Mouse (Mus musculus) 3134 (cell line): Measurements from ENCODE around the gene Gm1527.
"Not testable (repeated sequence)": the region's sequence is repeated elsewhere in the genome, so short reads cannot be mapped to it uniquely, and the experiment has no call there.

Source experiments
- DNase-seq: peaks from one replicate; pipeline ENCODE4 v3.0.0-alpha.2; 2011; ENCODE audit warnings: low spot score; ENCODE audit not compliant: insufficient read length; ENCODE audit errors: extremely low read depth

The Gm1527 gene

DNA sequence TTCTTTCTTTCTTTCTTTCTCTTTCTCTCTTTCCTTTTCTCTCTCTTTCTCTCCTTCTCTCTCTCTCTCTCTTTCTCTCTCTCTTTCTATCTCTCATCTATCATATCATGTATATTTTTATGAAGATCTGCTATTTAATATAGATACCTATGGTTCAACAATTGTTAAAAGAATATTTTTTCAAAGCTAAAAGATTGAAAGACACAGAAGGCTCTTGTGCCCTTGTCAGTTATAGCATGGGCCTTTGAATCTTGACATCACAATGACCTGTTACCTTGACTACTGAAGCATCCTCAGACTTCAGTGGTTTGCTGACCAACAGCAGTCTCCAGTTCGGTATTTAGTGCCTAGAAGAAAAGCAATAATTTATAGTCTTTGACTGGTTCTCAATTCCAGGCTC, at the start of gene Gm1527:
Gm1527 (plus strand) TSS at position 301 of the 400 bp plus-strand sequence.
- DNase-seq, result no peak

DNA sequence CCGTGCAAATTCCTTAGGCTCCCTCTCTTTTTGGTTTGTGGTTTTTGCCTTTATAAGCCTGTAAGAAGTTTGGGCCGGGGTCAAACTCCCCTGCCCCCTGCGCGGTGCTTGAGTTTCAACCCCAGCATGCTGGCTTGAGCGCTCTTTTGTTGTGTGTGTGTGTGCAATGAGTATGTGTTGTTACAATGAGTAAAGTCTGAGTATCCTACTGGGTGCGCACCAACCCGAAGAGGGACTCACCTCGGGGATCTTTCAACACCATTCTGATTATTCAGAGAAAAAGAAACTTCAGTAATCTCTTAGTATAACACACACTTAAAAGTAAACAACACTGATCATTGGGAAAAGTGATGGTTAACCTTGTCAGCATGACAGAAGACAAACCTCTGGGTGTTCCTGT, 49.2 kb upstream of the Gm1527 start:
- DNase-seq, result no peak

DNA sequence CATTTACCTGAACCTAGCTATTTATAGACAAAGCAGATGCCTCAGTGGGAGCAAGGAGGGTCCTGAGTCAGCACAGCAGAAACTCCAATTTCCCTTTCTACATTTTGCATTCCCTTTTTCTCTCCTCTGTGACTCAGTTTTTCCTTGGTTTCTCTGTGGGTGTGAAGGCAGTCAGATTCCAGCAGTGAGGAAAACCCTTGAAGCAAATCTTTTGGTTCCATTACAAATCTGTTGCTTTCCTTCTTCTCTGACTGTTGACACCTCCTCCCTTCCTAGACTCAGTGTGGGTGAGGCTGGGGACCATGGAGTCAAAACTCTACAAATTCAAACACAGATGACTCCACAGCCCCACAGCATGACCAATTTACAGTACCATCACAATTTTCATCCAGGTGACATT, 45.3 kb upstream of the Gm1527 start:
- no peak for DNase-seq

DNA sequence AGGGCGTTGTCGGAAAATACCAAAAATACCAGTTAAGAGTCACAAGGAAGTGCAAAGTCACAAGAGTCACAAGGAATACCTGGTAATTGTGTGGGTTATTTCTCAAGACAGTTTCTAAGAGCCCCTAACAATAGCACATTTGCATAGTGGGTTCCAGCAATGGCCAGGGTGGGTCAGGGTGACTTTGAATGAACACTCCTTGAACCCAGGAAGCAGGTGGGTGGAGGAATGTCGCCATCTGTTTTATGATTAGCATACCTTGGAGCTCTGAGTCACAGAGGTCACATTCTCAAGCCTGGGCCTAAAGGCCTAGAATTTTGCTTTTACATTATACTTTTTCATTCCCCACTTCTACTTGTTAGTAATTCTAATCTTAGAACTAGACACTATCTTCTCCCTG, 40.2 kb upstream of the Gm1527 start:
- not testable (repeated sequence) for DNase-seq

DNA sequence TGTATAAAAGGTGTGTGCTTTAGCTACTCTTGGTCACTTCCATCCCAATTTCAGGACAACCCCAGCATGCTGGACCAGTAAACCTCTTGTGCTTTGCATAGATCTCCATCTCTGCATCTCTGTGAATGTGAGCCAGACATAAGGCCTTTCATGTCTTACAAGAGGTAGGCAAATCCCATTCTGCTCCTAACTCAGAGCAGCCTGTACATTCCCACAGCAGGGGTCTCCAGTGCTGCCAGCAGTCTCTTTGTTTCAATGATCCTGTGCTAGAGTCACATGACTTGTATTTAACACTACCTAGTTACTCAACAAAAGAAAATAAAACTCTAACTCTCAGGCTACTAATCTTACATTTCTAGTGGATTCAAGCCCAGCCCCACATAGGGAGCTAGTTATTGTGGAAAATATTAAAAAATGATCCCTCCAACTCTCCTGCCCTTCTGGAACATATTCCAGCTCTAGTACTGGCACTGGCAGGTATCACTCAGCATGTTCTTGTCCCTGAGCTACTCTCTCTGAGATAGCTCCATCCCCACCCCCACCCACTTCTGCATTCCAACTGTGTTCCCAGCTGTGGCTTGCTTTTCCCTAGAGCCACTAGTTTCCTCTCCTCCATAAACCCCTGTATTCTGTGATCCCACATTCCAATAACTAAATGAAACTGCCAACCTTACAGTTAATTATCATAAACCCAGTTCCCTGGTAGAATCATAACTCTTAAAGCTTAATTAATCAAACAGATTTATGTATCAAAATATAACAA, 32.6 kb upstream of the Gm1527 start:
- DNase-seq, result not testable (repeated sequence)

DNA sequence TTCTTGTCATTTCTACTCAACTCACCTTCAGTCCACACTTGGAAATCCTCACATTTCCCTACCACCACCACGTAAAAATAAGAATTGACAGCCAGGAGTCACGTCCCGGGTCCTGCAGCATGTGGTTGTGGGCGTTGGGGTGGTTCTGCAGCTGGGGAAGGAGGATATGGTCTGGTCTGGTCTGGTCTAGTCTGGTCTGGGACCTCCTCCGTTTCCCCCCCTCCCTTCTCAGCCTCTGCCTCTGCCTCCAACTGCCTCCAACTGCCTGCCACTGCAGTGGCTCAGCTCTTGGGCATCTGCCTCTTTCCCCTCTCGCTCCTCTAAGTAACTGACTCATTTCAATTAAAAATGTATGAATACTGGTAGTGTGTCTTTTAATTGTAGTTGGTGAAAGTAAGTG, 4.5 kb downstream of the Gm1527 start:
- DNase-seq, result not testable (repeated sequence)

DNA sequence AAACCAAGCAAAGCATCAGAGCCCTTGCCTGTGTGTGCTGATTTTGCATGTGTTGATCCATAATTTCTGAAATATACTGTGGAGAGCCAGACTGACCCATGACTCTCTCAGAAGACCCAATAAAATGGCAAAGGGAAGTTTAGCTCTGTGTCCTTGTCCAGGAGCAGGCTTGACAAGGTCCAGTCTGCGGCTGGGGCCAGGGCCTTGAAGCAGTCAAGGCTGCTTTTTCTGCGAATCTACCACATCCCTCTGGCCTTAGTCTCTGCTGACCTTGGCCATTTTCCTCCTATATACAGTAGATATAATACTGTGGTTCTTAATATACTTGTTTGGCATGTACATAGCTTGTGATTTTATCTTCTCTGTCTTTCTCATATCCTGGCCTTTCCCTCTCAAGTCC, 73.5 kb downstream of the Gm1527 start:
- no peak for DNase-seq

DNA sequence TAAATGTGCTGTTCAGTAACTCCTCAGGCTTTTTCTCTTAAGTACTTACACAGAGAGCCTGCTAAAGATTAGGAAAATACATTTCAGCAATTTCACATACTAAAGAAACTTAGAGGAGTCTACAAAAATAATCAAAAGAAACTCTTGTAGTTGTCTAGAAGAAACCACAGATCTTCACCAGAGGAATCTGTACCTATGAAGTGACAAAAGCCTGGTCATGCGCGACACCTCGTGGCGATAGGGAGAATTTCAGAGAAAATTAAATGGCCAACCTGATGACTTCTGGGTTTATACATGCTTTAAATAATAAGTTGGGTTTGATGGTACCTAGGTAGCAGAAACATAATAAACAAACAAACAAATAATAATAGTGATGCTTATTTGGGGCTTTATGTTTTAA, 76.4 kb downstream of the Gm1527 start:
- peak; percentile 19 for DNase-seq
